Mouse (Mus musculus) ES-E14 (cell line): ENCODE data around the gene Mrpl53.

Source experiments
- CHD2 ChIP-seq: IDR thresholded peaks from 2 replicates; pipeline ENCODE4 v1.6.1; 2014; ENCODE audit warnings: mild to moderate bottlenecking, low read depth, low read length, inconsistent platforms
- HCFC1 ChIP-seq: IDR thresholded peaks from 2 replicates; pipeline ENCODE4 v1.6.1; 2012; ENCODE audit warnings: low read length, inconsistent platforms, borderline replicate concordance; ENCODE audit not compliant: insufficient read depth
- MAFK ChIP-seq: IDR thresholded peaks from 2 replicates; pipeline ENCODE4 v1.6.1; 2014; ENCODE audit warnings: mild to moderate bottlenecking, low read depth, low read length, inconsistent platforms; ENCODE audit not compliant: insufficient read depth
- ZC3H11A ChIP-seq: IDR thresholded peaks from 2 replicates; pipeline ENCODE4 v1.6.1; 2012; ENCODE audit warnings: low read depth, mild to moderate bottlenecking, inconsistent platforms, low read length, borderline replicate concordance
- ZNF384 ChIP-seq: IDR thresholded peaks from 2 replicates; pipeline ENCODE4 v1.6.1; 2012; ENCODE audit warnings: low read depth, low read length, inconsistent platforms

DNA sequence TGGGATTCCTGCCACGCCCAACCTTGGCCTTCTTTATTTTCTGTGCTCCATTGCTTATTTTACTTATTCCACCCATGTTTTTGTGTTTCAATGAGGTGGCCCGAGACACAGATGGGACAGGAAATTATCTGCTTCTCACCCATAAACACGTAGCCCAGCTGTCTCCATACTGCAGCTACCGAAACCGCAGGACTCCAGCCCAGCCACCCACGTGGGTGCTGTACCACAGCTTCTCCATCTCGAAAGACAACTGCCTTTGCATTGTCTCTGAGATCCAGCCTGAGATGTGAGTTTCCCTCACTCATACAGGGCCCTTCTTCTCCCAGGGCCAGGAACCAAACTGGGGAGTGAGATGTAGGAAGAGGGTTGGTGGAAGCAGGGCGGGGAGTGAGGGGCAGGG lies 42.8 kb upstream of the Mrpl53 start:
- no peak for TF ChIP-seq HCFC1
- TF ChIP-seq ZC3H11A, result no peak
- TF ChIP-seq ZNF384, result no peak
- no peak for TF ChIP-seq CHD2
- no peak for TF ChIP-seq MAFK
